Mouse (Mus musculus) monocyte, adult 5-6 weeks (primary cell): ENCODE results near the gene Galm. TPM values are rescaled to one million over a fixed set of nuclear protein-coding genes. Genes with fewer than 3 reads are reported as not detected.
"Not testable (repeated sequence)": the region's sequence is repeated elsewhere in the genome, so short reads cannot be mapped to it uniquely, and the experiment has no call there.

Experiments used
- ATAC-seq: fragments of 153-309, 156-312 bp; replicated peaks from 2 replicates; pipeline ENCODE4 v1.8.0; 2017; ENCODE audit warnings: mild to moderate bottlenecking; ENCODE audit not compliant: low TSS enrichment, insufficient number of reproducible peaks, severe bottlenecking, poor library complexity, low FRiP score
- total RNA-seq: library from RNA; stranded (forward); fragments of 200-1000, 200-491, 200-594 nt; gene quantifications from 3 replicates; pipeline ENCODE4 v1.2.3, GENCODE M21; 2017

Galm gene
- total RNA-seq, 1 experiment from 2014 or later: 2.7 TPM

DNA sequence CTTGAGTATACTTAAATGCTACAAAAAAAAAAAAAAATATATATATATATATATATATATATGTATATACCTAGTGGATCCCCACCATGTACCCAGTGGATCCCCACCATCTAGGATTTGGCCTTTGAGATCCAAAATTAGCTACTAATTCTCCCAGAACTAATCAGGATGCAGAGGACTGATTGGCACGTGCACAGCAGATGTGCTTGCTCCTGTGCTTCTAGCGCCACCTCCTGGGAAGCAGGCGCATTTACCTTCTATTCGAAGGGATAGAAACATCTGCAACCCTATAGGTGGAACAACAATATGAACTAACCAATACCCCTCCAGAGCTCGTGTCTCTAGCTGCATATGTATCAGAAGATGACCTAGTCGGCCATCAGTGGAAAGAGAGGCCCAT is 52.7 kb downstream of the Galm start:
- peak; percentile 83 for ATAC-seq

DNA sequence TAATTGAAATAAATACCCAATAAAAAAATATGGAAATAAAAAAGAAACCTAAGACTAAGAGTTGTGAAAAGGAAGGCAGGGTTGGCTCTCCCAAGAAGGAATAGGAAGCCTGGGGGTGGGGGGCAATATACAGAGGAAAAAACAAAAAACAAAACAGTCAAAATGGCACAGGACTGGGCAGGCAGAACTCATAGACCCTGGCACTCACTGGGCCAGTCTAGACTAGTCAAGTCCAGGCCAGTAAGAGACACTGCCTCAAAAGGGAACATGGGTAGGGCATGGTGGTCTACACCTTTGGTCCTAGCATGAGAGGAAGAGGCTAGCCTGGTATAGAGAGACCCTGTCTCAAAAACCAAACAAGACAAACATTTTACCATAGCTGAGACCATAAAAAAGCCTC is 53.2 kb downstream of the Galm start:
- no peak for ATAC-seq

DNA sequence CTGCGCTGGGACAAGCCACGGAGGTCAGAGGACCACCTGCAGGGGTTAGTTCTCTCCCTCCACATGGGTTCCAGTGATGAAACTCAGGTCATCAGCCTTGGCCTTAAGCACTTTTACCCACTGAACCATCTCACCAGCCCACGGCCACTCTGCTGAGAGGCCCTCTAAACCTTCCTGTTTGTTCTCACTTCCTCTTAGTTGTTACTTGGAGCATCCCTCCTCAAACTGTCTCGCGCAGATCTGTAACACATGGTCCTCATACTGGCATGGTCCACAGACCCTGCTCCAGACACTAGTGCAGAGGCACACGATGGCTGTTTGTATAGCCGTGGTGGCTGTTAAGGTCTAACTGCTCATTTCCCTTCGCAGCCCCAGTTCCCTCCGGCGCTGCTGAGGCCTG is 56.3 kb downstream of the Galm start:
- ATAC-seq: no peak; the same call in 1 of the 2 replicates

DNA sequence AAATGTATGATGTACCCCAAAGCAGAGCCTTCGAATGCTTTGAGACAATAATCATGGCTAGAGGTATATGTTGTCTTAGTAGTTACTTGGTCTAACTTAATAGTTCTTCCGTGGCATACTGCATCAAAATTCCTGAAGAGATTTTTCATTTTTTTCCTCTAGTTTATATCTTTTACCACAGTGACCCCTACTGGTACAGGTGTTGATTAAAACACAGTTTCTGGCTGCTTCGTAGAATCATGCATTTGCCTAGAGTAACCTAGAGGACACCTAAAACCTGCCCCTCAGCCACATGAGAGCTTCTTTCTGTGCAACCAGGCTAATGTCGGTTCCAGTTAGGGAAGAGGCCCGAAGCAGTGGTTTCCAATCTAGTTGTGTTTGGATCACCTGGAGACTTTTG is 65.8 kb downstream of the Galm start:
- no peak for ATAC-seq

DNA sequence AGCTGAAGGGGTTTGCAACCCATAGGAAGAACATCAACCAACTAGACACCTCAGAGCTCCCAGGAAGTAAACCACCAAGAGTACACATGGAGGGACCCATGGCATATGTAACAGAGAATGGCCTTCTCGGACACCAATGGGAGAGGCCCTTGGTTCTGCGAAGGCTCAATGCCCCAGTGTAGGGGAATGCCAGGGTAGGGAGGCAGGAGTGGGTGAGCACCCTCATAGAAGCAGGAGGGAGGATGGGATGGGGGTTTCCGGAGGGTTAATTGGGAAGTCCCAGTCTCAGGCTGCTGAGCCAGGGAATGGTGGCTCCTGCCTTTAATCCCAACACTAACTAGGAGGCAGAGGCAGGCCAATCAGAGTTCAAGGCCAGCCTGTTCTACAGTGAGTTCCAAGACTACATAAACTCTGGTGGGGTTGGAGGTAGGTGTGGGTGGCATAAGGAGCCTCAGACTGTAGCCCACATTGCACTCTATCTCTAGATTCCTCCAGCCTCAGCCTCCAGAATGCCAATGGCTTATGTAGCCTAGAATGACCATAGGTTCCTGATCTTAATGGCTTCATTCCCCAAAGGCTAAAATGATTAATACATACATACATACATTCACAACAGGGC is 72.0 kb downstream of the Galm start:
- ATAC-seq: no peak; the same call in 1 of the 2 replicates

DNA sequence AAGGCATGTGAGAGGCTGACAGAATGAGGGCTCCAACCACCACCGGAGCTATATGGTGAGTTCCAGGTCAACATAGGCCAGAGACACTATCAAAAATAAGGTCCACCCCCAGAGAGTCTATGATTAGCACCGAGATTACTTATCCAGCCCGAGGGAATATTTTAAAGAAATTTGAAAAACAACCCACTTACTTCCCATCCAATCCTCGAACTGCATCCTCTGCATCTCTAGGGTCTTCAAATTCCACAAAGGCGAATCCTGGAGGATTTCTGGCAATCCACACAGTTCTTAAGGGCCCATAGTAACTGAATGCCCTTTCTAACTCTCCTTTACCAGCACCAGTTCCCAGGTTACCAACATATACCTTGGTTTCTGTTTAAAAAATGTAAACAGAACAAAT is 78.4 kb downstream of the Galm start:
- no peak for ATAC-seq

DNA sequence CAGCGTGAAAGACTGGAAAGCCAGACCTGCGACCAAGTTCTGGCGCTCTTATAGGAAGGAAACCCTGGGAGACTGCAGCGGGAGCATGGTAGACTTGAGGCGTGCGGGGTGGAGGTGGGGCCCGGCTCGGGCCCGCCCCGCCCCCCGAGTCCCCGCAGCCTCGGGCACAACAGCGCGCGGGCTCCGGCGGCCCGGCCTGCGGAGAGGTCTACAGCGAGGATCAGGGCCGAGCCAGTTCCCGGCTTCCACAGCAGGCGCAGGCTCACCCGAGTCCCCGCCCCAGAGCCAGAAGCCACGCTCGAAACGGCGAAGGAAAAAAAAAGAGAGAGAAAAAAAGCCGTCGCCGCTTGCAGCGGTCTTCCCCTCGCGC is 79.0 kb downstream of the Galm start:
- no peak for ATAC-seq

DNA sequence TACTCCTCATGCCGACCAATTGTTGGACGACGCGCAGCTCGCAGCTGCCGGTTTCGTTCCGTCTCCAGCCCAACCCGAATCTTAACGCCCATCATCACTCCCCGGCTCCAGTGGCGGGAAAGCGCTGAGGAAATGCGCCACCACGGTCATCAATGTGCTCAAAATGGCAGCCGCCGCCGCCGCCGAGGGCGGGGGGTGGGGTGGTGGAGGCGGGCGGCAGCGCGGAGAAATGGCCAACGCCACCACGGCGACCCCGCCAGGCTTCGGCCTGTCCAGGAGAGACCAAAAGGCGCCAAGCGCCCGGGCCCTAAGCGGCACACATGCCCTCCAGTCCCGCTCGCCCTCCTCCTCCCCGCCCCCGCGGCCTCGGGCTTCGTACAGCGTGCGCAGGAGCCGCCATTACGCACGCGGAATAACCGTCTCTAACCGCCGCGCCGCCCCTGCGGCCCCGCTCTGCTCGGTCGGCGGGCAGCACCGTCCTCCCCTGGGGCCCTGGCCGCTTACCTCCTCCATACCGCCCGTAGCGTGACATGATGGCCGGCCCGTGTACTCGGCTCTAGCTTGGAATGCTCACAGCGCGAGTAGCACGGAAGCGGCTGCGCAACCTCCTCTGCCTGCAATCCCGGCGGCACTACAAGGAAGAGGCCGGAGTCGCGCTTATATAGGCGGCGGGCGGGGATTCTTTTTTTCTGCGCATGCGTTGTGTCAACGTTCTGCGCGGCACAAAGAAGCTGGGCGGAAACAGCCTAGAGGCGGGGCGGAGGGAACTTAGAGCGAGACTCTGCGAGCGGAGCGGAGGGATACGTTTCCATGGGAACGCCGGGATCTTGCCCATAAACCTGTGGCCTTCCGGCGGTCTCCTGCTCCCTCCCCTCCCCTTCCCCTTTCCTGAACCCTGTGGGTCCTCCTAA is 79.7 kb downstream of the Galm start, which contains the start of the genes Srsf7 and Ttc39d:
Gene Srsf7 (minus strand): TSS at position 637 of the 911 bp plus-strand sequence.
Gene Ttc39d (plus strand): TSS at position 790 of the 911 bp plus-strand sequence.
- ATAC-seq: peak; percentile 92

DNA sequence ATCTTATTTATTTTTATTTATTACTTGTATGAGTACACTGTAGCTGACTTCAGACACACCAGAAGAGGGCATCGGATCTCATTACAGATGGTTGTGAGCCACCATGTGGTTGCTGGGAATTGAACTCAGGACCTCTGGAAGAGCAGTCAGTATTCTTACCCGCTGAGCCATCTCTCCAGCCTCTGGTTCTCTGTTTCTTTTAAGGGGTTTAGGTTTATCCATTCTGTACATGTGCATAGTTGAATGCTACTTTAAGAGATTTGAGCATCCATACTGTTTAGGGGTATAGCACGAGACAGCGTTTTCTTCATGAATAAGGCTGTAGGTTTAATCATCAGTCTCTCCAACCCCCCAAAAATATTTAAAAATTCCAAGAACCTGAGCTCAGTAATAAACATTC is 86.7 kb downstream of the Galm start:
- not testable (repeated sequence) for ATAC-seq

DNA sequence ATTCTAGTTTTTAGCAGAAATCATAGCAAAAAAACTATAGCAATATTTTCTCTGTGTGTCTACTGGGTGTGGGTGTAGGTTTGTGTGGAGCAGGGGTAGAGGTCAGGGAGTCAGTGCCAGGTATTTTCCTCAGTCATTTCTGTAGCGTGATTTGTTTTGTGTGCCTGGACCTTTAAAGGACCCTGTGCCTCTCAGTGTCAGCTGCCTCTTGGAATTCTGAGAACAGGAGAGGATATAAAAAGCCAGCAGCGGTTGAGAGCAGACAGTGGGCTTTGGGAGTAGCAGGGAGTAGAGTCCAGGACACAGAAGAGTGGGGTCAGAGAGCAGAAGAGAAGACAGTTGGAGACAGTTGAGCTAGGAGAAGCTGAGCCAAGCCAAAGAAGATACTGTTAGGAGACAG is 92.9 kb downstream of the Galm start:
- no peak for ATAC-seq

DNA sequence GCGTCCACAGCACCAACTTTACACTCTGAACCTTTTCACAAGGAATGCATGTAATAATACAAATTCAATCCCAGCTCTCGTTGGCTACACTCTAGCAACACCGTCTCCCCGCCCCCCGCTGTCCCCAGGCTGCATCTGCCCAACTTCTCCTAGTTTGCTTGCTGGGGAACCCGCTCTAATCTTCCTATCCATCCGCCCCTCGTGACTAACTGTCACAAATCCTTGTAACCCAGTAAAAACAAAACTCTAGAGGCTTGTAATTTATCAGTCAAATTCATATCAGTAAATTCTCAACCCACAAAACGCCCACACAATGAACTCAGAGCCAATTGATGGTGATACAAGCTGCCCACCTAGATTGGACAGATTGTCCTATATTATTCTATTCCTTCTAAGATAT is 93.9 kb downstream of the Galm start:
- no peak for ATAC-seq

DNA sequence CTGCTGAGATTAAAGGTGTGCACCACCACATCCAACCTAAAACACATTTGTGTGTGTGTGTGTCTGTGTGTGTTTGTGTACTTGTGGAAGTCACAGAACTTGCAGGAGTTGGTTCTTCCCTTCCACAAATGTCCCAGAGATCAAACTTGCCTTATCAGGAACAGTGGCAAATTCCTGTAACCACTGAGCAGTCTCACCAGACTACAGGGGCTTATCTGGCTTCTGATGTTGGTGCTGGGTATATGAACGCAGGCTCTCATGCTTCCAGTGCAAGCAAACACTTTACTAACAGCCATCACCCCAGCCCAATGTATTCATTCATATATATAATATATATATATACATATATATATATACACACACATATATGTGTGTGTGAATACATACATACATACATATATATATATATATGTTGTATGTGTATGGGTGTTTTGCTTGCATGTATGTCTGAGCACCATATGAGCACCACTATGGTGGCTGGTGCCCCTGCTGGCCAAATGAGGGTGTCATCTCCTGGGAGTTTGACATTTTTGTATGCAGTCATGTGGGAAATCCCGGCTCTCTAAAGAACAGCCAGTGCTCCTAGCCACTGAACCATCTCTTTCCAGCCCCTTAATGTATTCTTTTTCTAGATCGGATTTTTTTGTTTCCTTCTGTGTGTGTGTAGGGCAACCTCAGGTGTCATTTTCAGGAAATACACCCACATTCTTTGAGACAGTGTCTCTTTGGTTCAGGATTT is 94.8 kb downstream of the Galm start:
- peak; percentile 61; the same call in 1 of the 2 replicates for ATAC-seq

DNA sequence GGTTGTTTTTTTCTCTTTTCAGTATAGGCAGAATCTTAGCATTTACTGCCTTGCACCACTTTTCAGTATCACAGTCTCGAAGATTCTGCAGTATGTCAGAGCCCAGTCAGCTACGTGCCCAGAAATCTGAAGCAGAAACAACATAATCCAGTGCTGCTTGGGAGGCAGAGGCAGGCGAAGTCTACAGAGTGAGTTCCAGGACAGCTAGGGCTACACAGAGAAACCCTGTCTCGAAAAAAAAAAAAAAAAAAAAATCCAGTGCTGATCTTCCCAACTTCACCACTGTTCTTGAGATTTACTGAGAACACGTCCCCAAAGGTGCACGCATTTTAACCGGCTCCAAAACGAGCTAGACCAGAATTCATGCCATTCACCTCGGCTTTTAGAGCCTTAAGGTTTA is 96.6 kb downstream of the Galm start:
- no peak for ATAC-seq

DNA sequence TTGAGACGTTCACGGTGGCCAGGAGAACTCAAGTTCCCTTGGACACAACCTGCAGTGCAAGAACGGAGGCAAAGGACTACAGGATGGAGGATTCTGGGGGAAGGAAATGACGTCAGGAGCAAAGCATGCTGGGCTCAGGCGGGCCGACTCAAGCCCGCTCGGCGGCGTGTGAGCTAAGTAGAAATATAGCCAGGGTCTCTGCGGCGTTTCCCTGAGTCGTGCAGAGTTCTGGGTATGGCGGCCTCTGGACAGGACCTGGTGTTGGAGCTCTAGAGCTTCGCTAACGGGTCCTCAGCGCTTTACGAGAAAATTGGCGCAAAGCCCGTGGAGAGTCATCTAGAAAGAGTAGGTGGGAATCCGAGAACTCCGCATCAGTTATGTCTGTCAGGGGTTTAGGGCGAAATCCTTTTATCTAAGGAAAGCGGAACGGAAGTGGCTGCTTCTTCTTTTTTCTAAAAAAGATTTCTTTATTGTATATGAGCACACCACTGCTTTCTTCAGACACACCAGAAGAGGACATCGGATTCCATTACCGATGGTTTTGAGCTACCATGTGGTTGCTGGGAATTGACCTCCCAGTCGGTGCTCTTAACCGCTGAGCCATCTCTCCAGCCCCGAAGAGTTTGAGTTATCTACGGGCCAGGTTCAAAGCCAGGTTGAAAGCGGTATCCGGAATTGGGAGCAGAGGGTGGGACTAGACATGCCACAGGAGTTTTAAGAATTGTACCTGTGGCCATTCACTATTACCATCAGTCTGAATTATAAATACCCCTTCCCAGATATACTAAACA is 97.2 kb downstream of the Galm start, which contains the start of gene Gemin6:
Gene Gemin6 (plus strand): TSS at position 116 of the 791 bp plus-strand sequence.
- peak; percentile 99 for ATAC-seq

DNA sequence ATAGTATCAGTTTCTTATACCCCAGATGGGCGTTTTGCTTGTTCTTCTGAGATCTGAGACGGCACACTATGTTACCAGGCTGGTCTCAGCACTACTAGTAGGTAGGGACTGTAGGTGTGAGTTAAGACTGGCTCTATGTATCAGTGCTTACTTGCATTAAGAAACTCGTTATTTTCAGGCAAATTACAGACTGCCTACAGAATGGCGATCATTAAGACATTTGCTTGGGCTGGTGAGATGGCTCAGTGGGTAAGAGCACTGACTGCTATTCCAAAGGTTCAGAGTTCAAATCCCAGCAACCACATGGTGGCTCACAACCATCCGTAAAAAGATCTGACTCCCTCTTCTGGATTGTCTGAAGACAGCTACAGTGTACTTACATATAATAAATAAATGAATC is 97.9 kb downstream of the Galm start:
- not testable (repeated sequence) for ATAC-seq

DNA sequence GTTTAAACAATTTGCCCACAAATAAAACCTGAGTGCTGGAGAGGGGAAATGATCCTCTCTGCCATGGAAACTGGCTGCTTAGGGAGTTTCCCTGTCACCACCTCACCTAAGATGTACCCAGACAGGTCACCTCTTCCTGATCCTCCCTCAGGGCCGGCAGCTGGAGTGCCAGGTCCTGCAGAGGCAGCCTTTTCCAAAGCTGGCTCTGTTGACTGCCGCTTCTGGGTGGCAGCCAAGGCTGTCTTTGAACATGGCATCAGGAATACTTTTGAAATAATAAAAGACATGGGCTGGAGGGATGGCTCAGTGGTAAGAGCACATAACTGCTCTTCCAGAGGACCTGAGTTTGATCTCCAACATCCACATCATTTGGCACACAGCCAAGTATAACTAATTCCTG is 102.1 kb downstream of the Galm start:
- no peak for ATAC-seq

DNA sequence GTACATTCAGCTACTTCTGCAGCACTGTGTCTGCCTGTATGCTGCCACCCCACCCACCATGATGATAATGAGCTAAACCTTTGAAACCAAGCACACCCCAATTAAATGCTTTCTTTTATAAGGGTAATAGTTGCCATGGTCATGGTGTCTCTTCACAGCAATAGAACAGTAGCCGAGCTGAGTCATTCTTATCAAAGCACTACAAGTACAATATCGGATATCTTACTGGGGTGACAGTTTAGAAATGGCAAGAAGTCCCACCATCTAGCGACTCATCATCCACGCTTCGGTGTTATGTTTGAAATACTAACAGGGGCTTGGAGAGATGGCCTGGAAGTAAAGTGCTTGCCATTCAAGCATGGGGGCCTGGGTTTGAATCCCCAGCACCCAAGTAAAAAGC is 106.6 kb downstream of the Galm start:
- ATAC-seq: no peak

DNA sequence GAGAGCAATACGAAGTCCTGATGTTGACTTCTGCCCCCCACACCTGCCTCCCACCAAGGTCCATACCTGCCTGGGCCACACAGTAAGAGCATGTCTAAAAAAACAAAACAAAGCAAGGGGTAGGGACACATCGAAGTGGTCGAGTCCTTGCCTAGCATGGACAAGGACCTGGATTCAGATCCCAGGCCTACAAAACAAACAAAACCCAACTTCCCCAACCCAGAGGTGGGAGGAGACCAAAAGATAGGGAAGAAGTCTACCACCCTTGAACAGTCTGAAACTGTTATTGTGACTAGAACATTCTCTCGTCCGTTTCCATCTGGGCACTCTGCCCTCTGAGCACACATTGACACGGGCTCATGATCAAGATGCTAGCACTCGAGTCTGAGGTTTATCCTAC is 107.1 kb downstream of the Galm start:
- ATAC-seq: no peak
